In the genomic region with DNA sequence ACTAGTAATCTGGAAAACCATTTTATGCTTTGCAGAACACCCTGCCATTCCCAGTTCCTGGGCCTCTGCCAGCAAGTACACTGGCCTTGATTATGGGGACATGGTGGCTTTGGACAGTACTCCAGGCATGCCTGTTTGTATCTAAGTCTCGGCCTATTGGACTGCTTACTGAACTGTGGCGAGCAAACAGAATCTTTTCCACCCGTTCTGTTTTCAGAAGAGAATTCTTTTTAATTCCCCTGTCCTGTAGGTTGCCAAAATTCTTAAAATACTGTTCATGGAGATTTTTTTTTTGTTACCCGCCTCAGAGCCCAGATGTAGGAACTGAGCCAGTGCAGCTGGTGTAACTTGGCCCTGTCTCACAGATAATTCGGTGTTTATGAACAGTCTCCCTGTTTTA, we compare ENCODE assay signal across 8 mouse cellular contexts.
A peak's percentile ranks its signal among the peaks of the same experiment; 100 is the strongest.
DNase-seq lines count a peak whose midpoint lies in the region; TF ChIP-seq lines count a peak whose summit lies in the region.

No protein-coding gene starts in this region.

- TF ChIP-seq POLR2A in embryonic fibroblast, embryonic 13.5 days (IDR thresholded peaks at IDR 0.05; ENCODE audit: low read depth, low read length), result no peak

- no peak for TF ChIP-seq CTCF in embryonic fibroblast, embryonic 13.5 days (IDR thresholded peaks at IDR 0.05; ENCODE audit: borderline replicate concordance, insufficient read depth, low read length)

- H3K4me1 ChIP-seq in embryonic fibroblast, embryonic 13.5 days (ENCODE audit: control insufficient read depth, insufficient read depth, low read length), result no peaks in the 10 kb centered on the region

- DNase-seq in MN1 (ENCODE audit: low spot score), result peak; percentile 30
- peak; percentile 71 to 86 for DNase-seq in adrenal gland, adult (ENCODE audit: inconsistent age in 2 of 2, low spot score in 1 of 2)
- peak; percentile 11 for DNase-seq in kidney, adult 18-20 months
- DNase-seq in left cerebral cortex, adult 9 months (ENCODE audit: low spot score in 2 of 2), result peak; percentile 18 to 54
- peak; percentile 16 for DNase-seq in right cerebral cortex, postnatal 14 days
- DNase-seq in thymus, postnatal 14 days, result no peak
- DNase-seq in B cell, adult 2 months, result no peak

- no peak overlapping the region for H3K4me3 ChIP-seq in embryonic fibroblast, embryonic 13.5 days (ENCODE audit: insufficient read depth, low read length)

- 0 out of 2 replicates have a peak overlapping the region, but pooled peaks have one; percentile 4 for H3K27ac ChIP-seq in embryonic fibroblast, embryonic 13.5 days (ENCODE audit: insufficient read depth, low read length)

Comparison
In these comparisons a context has a peak if more than half of its experiments do, and no peak if none do; other contexts are left out.
1. DNase-seq: peak in MN1 (single experiment), adrenal gland, adult (2 of 2), kidney, adult 18-20 months (single experiment), left cerebral cortex, adult 9 months (2 of 2) and right cerebral cortex, postnatal 14 days (single experiment); none in thymus, postnatal 14 days (single experiment) and B cell, adult 2 months (0 of 2).